Mouse (Mus musculus) embryo, embryonic 10.5 days (tissue): Measurements from ENCODE around the gene Scgb1b20.
"Not testable (repeated sequence)": the region's sequence is repeated elsewhere in the genome, so short reads cannot be mapped to it uniquely, and the experiment has no call there.

Source experiments
- DNase-seq: peaks from one replicate; pipeline ENCODE4 v3.0.0-alpha.2; 2015; ENCODE audit warnings: low spot score

The Scgb1b20 gene

DNA sequence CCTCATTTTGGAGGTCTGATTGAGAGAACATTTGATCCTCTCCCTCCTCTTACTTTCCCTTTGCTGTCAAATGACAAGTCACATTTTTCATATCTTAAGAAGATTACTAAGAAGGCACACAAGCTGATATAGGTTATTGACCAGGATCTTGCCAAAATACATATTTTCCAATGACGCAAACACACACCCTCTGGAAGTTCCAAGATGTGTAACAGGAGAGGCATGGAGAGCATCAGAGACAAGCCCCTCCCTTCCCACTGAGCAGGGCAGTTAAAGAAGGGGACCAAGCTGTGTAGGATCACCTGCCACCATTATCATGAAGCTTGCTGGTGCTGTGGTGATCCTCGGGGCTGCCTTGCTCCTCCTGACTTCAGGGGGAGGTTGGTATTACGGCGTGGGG, at the start of gene Scgb1b20:
Scgb1b20 (plus strand) TSS at position 301 of the 400 bp plus-strand sequence.
- DNase-seq = not testable (repeated sequence)

DNA sequence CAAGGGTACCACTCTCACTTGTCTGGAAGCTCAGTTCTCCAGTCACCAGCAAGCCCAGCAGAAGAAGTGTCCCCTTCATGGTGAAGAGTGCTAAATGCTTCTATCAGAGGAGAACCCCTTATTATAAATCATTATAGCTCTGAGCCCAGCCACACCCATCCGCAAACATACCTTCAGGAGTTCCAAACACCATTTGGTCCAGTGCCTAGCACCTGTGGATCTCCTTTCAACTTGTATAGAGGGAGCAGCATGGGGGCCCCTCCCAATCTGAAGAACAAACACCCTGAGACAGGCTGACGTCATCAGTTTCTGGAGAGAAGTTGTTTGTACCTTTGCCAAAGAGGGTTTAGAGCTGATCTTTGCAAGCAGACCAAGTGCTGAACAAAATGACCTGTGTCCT, 6.8 kb upstream of the Scgb1b20 start, which contains the start of gene Scgb2b20:
Scgb2b20 (minus strand) TSS at position 101 of the 400 bp plus-strand sequence.
- not testable (repeated sequence) for DNase-seq

DNA sequence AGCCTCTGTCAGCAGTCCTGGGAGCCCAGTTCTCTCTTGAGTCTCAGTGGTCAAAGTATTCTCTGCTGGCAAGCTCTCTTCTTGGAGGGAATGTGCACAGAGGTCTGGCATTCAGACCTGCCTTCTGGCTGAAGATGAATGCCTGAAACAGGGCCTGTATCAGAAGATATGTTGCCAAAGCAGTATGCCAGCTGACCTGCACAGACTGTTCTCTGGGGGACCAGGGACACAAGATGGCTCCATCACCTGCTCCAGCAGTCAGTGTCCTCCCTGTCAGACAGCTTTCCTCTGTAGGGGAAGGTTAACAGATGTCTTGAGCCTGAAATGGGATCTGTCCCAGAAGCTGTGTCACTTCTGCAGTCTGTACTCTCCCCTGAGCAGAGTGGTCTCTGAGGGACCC, 26.7 kb downstream of the Scgb1b20 start:
- not testable (repeated sequence) for DNase-seq

DNA sequence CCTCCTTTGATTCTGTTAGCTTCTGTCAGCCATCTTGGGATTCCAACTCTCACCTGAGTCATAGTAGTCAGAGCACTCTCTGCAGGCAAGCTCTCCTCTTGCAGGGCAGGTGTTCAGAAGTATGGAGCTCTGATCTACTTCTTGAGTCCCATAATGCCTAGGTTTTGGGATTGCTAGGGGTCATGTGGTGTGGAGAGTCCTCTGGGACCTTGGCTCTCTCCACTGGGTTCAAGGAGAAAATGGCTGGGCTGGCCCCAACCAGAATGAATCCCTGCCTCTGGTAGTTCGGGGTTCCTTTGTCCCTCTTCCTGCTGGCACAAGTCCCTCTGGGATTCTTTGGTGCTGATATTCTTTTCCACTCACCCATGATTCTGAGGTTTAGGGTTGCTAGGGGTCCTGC, 28.6 kb downstream of the Scgb1b20 start:
- DNase-seq = no peak

DNA sequence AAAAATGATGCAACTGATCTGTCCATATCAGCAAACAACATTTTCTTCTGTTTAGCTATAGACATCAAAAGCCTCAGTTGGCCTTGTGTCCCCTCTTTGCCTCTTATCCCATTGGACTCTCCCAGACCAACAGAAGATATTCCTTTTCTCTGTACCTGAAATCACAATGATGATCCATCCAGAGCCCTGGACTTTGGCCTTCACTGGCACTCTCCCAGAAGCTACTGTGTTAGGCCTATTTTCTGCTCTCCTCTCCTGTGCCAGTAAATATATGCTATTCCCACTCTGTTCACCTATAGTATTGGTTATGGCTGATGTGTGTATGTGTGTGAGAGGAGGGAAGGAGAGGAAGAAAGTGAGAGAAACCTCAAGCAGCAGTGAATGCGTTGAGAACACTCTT, 36.6 kb downstream of the Scgb1b20 start:
- not testable (repeated sequence) for DNase-seq
